Mouse (Mus musculus) forebrain, embryonic 15.5 days (tissue): Measurements from ENCODE around the gene Ahsa1. TPM values are rescaled to one million over a fixed set of nuclear protein-coding genes. Genes with fewer than 3 reads are reported as not detected.
"Not testable (repeated sequence)": the region's sequence is repeated elsewhere in the genome, so short reads cannot be mapped to it uniquely, and the experiment has no call there.

Source experiments
- ATAC-seq: fragments of 200-750 bp; cut with Nextera tagmentation; replicated peaks from 2 replicates; pipeline ENCODE4 v1.8.0; 2017; ENCODE audit warnings: mild to moderate bottlenecking, moderate TSS enrichment, moderate library complexity
- H3K27ac ChIP-seq: fragments of 300-500 bp; sonication (generic); replicated peaks from 2 replicates; pipeline ENCODE4 v1.5.1; 2015; ENCODE audit warnings: mild to moderate bottlenecking, inconsistent platforms
- H3K27me3 ChIP-seq: fragments of 300-500 bp; sonication (generic); 2 replicates; pipeline ENCODE4 v1.6.1; 2015; ENCODE audit warnings: inconsistent platforms
- H3K36me3 ChIP-seq: fragments of 300-500 bp; sonication (generic); 2 replicates; pipeline ENCODE4 v1.6.1; 2015; ENCODE audit warnings: mild to moderate bottlenecking, inconsistent platforms
- H3K4me1 ChIP-seq: fragments of 300-500 bp; sonication (generic); 2 replicates; pipeline ENCODE4 v1.6.1; 2015; ENCODE audit warnings: inconsistent platforms
- H3K4me2 ChIP-seq: fragments of 300-500 bp; sonication (generic); replicated peaks from 2 replicates; pipeline ENCODE4 v1.6.1; 2015; ENCODE audit warnings: mild to moderate bottlenecking, inconsistent platforms
- H3K4me3 ChIP-seq: fragments of 300-500 bp; sonication (generic); 2 replicates; pipeline ENCODE4 v1.5.1; 2015; ENCODE audit warnings: mild to moderate bottlenecking, inconsistent platforms
- H3K9ac ChIP-seq: fragments of 300-500 bp; sonication (generic); replicated peaks from 2 replicates; pipeline ENCODE4 v1.6.1; 2015; ENCODE audit warnings: mild to moderate bottlenecking, inconsistent platforms
- H3K9me3 ChIP-seq: fragments of 300-500 bp; sonication (generic); 2 replicates; pipeline ENCODE4 v1.6.1; 2016; ENCODE audit warnings: inconsistent platforms
- WGBS: fragments of 180-500 bp; shearing (Covaris S2); methylation state at CpG from one replicate; pipeline ENCODE4 v1.1.7; 2015; ENCODE audit warnings: mixed read lengths; 5-methylcytosine and 5-hydroxymethylcytosine counted together
- polyA plus RNA-seq: library from polyadenylated mRNA; unstranded; fragments of >200 nt; fragmentation: Nextera tagmentation; extraction: Ambion mirVana; gene quantifications from 2 replicates; pipeline ENCODE4 v1.2.1, GENCODE M21; 2015

Ahsa1 gene
- polyA plus RNA-seq, 1 experiment from 2014 or later: 226 TPM

DNA sequence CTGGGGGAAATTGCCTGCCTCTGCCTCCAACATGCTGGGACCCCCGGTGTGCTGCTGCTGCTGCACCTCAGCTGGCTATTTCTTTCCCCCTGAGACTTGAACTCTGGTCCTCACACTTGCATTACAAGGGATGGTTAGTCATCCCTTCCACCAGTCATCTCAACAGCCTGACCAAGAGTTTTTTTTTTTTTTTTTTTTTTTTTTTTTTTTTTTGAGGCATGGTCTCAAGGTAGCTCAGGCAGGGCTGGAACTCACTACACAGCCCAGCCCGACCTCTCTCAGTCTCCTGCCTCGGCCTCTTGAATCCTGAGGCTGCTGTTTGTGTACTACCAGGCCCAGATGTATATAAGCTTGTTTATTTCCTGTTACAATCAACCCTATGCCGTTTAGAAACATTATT lies 18.0 kb downstream of the Ahsa1 start:
- Histone ChIP-seq H3K27ac (no peak overlapping the region), H3K9me3 (no peaks in the 10 kb centered on the region), H3K4me1 (no peaks in the 10 kb centered on the region), H3K4me2 (no peak overlapping the region), H3K36me3 (no peaks in the 10 kb centered on the region), H3K27me3 (no peaks in the 10 kb centered on the region), H3K9ac (no peak overlapping the region), H3K4me3 (no peak overlapping the region)
- WGBS: 80% methylated on average over 4 of the region's 4 CpGs
- ATAC-seq: no peak

DNA sequence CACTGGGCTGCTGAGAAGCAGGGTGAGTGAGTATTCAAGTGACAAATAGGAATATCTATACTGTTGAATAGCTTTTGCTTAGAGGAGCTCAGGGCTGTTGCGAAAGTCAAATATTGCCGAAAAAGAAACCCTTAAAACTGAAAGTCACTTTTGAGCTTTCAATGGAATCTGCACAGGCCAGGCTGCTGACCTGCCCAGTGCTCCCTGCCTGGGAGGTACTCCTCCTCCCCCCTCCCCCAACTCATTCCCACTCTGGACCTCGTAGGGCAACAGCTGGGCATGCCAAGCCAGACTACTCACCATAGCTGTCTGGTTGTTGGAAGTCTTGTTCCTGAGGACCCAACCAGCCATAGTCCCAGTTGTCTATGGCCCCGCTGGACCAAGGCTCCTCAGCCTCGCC lies 18.4 kb downstream of the Ahsa1 start:
- Histone ChIP-seq H3K9me3 (no peaks in the 10 kb centered on the region), H3K9ac (no peak overlapping the region), H3K27ac (no peak overlapping the region), H3K4me3 (no peak overlapping the region), H3K27me3 (no peaks in the 10 kb centered on the region), H3K4me2 (no peak overlapping the region), H3K36me3 (no peaks in the 10 kb centered on the region), H3K4me1 (no peaks in the 10 kb centered on the region)
- 93% methylated on average over 5 of the region's 5 CpGs for WGBS
- ATAC-seq: no peak

DNA sequence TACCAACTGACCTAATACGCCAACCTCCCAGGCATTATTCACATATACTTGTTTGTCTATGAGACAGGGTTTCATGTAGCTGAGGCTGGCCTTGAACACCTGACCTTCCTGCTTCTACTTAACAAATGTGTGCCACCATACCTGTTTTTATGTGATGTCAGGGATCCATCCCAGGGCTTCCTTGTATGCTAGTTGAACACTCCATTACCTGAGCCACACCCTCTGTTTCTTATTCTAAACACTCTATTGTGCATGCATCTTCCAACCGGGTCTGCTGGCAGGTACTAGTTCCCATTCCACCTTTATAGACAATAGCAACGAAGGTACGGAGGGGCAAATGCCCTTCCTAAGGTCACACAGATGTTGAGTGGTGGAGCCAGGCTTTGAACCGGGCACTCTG lies 22.8 kb downstream of the Ahsa1 start:
- Histone ChIP-seq H3K4me1 (no peaks in the 10 kb centered on the region), H3K9me3 (no peaks in the 10 kb centered on the region), H3K4me3 (no peak overlapping the region), H3K27ac (no peak overlapping the region), H3K4me2 (no peak overlapping the region), H3K27me3 (no peaks in the 10 kb centered on the region), H3K9ac (no peak overlapping the region), H3K36me3 (no peaks in the 10 kb centered on the region)
- no peak for ATAC-seq
- 90% methylated on average over 5 of the region's 5 CpGs for WGBS

DNA sequence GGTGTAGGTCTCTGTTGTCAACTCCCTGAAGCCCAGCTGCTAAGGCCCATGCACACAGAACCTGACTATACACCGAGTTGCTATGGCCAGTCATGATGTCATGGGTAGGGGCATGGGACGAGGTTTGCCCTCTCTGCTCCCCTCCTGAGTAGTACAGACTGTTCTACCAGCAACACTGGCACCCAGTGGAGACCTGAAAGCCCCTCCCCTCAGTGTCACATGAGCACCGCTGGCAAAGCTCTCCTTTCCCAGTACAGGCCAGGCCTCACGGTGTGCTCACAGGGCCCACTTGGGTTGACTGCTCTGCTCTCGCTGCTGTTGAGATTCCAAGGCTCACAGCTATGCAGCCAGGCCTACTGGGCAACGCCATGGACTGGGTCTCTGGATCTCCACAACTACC lies 27.7 kb downstream of the Ahsa1 start:
- no peak overlapping the region for H3K9ac ChIP-seq
- peaks cover 3% of the 10 kb centered on the region; the same call in 1 of the 2 replicates for H3K27me3 ChIP-seq
- no peak overlapping the region for H3K4me3 ChIP-seq
- WGBS: 73% methylated on average over 6 of the region's 6 CpGs
- ATAC-seq: no peak
- no peaks in the 10 kb centered on the region for H3K9me3 ChIP-seq
- no peak overlapping the region for H3K4me2 ChIP-seq
- H3K27ac ChIP-seq: no peak overlapping the region
- H3K4me1 ChIP-seq: no peaks in the 10 kb centered on the region
- H3K36me3 ChIP-seq: no peaks in the 10 kb centered on the region

DNA sequence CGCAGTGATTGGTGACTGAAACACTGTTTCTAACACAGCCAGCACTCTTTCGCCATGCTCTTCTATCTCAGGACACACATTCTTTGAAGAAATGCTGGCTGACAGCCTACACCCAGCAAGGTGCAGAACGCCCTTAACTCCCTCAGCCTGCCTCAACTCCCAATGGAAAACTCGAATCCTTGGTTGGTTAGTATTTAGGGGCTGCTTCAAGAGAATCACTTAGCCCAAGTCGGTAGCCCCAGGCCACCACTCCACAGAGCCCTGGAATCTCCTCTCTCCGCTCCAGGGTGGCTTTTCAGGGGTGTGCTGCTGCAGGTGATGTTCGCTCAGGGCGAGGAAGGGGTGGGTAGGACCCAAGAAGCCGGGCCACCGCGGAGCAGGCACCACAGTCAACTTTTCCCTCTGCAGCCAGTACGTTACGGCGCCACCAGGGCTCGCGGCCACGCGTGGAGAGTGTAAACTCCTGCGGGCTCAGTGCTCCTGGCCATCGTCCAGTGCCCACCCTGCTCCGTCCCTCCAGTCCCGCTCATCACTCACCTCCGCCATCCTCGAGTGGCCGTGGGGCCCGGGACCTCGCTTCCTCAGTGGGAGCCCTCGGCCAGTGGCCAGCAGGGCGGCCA lies 32.9 kb downstream of the Ahsa1 start:
- no peak overlapping the region for H3K27ac ChIP-seq
- peak; percentile 64 for ATAC-seq
- peaks cover 15% of the 10 kb centered on the region for H3K4me1 ChIP-seq
- H3K9me3 ChIP-seq: no peaks in the 10 kb centered on the region
- H3K4me3 ChIP-seq: peak overlapping the region; percentile 74
- peak overlapping the region; percentile 96 for H3K4me2 ChIP-seq
- 9% methylated on average over 29 of the region's 29 CpGs for WGBS
- H3K9ac ChIP-seq: peak overlapping the region; percentile 62
- no peaks in the 10 kb centered on the region for H3K36me3 ChIP-seq
- peaks cover 23% of the 10 kb centered on the region for H3K27me3 ChIP-seq

DNA sequence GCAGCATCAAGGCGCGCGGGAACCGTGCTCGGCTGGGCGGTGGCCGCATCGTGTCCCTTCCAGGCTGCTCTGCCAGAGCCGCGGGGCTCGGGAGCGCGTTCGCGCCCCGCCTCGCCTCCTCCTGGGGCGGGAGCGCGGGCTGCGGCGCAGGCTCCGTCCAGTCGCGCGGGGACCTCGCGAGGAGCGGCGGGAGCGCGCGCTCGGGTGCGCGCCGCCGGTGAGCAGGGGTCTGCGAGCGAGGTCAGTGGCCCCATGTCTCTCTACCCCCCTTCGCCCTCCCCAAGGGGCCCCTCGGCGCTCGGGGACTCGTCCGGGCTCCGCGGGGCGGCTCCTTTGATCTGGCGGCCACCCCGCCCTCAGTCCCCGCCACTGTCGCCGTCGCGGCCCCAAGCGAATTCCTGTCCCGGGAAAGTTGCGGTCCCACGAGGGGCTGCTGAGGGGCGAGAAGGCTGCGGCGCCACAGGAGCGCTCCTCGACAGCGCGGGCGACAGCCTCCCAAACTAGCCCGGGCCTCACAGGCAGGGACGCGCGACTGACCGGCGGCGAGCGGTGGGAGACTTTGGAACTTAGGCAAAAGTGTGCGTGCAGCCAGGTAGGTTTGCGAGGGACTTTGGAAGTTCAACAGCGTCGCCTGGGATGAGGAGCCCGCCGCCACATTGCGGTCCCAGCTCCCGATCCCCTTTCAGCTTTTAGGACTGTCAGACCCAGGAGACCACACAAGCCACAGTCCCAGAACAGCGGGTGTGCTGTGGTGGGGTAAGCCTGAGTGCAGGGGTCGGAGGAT lies 33.6 kb downstream of the Ahsa1 start, which contains the start of gene Ism2:
Gene Ism2, minus strand, starts transcription at position 49 of the 784 bp plus-strand sequence.
- Histone ChIP-seq H3K27ac (no peak within 1 kb of the TSS), H3K4me1 (peaks cover 15% of the 10 kb centered on the region), H3K9ac (peak within 1 kb of the TSS; percentile 62), H3K4me2 (peak within 1 kb of the TSS; percentile 96), H3K4me3 (peak within 1 kb of the TSS; percentile 74), H3K9me3 (no peaks in the 10 kb centered on the region), H3K36me3 (no peaks in the 10 kb centered on the region), H3K27me3 (peaks cover 23% of the 10 kb centered on the region)
- peak; percentile 72 for ATAC-seq
- WGBS: under 1% methylated on average over 85 of the region's 86 CpGs

DNA sequence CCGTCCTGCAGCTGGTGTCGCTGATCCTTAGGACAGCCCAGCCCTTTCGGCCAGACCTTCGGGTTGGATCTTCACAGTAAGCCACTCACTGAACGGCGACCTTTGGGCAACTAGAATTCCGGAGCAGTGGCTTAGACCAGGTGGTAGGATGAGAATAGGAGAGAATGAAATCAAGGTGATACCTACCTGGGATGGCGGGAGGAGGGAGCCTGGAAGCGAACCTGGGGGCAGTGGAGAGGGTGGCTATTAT lies 34.1 kb downstream of the Ahsa1 start:
- Histone ChIP-seq H3K9me3 (no peaks in the 10 kb centered on the region), H3K36me3 (no peaks in the 10 kb centered on the region), H3K4me3 (peak overlapping the region; percentile 74), H3K9ac (peak overlapping the region; percentile 62; the same call in 1 of the 2 replicates), H3K4me2 (peak overlapping the region; percentile 96), H3K4me1 (peaks cover 17% of the 10 kb centered on the region), H3K27me3 (peaks cover 23% of the 10 kb centered on the region), H3K27ac (no peak overlapping the region)
- WGBS: 1% methylated on average over 9 of the region's 9 CpGs
- no peak for ATAC-seq

DNA sequence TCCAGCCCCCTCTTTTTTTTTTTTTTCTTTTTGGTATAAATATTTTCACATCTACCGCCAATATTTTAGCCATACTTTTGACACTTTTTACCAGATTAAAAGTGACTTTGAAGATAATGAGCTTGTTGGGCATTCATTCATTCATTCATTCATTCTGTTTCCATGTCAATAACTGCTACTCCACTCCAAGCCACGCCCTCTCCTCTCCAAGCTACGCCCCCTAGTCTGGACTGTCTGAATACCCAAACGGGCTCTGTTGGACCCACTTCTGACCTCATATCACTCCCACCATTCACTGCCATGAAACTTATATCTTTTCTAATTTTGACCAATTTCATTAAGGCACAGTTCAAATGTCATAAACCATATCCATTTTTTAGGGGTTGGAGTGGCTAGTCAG lies 34.9 kb downstream of the Ahsa1 start:
- Histone ChIP-seq H3K4me3 (no peak overlapping the region), H3K27me3 (peaks cover 23% of the 10 kb centered on the region), H3K36me3 (no peaks in the 10 kb centered on the region), H3K9me3 (no peaks in the 10 kb centered on the region), H3K4me2 (no peak overlapping the region), H3K27ac (no peak overlapping the region), H3K9ac (no peak overlapping the region), H3K4me1 (peaks cover 25% of the 10 kb centered on the region)
- 50% methylated on average over 4 of the region's 4 CpGs for WGBS
- ATAC-seq: no peak

DNA sequence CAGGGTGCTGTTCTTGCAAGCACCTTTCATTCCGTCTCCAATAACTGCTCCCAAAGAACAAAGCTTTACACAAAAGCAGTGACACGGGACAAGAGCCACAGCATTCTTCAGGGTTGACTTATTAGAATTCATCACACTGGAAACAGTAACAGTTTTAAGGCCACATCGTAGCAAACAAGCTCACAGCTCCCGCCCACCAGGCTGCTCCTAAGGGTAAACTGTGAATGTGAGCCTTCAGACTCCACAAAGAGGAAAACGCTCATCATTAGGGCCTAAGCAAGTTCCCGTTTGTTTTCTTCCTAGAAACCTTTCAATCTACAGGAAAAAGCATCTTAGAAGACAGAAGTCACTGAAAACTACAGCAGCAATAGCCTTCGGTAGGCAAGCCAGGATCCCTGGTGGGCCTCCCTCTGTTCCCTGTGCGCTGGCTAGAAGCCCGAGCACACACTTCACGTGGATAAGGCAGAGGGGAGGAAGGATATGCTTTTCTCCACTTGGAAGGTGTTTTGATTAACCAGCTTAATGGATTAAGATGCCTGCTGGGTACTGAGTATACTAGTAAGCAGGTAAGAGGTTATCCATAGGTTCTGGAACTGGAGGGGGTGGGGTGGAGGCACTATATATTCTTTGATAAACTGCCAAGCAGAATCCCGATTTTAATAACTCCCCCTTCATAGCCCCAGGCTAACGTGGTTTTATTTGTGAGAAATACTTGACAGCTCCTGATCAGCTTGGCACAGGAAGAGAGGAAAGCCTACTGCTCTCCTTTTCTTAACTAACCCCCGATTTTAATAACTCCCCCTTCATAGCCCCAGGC lies 39.7 kb downstream of the Ahsa1 start:
- Histone ChIP-seq H3K4me1 (peaks cover 17% of the 10 kb centered on the region), H3K4me2 (peak overlapping the region; percentile 22; the same call in 1 of the 2 replicates), H3K4me3 (no peak overlapping the region), H3K27me3 (peaks cover 5% of the 10 kb centered on the region), H3K9ac (no peak overlapping the region; the same call in 1 of the 2 replicates), H3K36me3 (peaks cover 11% of the 10 kb centered on the region; the same call in 1 of the 2 replicates), H3K27ac (peak overlapping the region; percentile 65), H3K9me3 (no peaks in the 10 kb centered on the region)
- WGBS: 14% methylated on average over 13 of the region's 13 CpGs
- peak; percentile 76 for ATAC-seq

DNA sequence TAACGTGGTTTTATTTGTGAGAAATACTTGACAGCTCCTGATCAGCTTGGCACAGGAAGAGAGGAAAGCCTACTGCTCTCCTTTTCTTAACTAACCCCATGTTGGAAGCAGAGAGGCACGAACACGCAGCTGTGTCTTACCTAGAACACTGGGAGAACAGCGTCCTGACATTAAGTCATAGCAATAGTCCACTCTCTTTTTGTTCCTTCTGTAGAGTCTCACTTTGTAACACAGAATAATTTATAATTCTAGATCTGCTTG lies 40.2 kb downstream of the Ahsa1 start:
- peaks cover 11% of the 10 kb centered on the region; the same call in 1 of the 2 replicates for H3K36me3 ChIP-seq
- H3K4me3 ChIP-seq, H3K9me3 ChIP-seq, ATAC-seq, H3K4me2 ChIP-seq, H3K27ac ChIP-seq, H3K9ac ChIP-seq, H3K27me3 ChIP-seq: not testable (repeated sequence)
- 48% methylated on average over 4 of the region's 4 CpGs for WGBS
- peaks cover 17% of the 10 kb centered on the region for H3K4me1 ChIP-seq

DNA sequence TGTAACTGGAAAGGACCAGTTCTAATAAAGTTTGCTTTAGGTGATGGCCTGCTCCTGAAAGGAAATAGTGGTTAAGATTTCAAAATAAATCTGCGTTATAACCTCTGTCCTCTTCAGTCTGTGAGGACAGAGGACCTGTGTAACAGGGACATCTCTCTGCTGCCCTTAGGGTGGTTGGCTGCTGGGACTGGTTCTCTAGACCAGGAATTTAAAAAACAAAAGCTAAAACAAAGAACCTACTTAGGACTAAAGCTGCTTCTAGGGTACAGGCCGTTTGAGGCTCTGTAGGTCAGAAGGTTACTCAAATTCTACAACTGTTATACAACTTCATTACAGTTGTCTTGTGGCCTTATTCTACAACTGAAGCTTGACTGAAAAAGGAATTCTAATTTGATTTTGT lies 46.8 kb downstream of the Ahsa1 start:
- Histone ChIP-seq H3K4me3 (no peak overlapping the region), H3K36me3 (peaks cover 11% of the 10 kb centered on the region; the same call in 1 of the 2 replicates), H3K4me2 (no peak overlapping the region), H3K9ac (no peak overlapping the region), H3K27ac (no peak overlapping the region), H3K4me1 (no peaks in the 10 kb centered on the region), H3K27me3 (no peaks in the 10 kb centered on the region), H3K9me3 (no peaks in the 10 kb centered on the region)
- WGBS: 62% methylated on average over 2 of the region's 2 CpGs
- no peak for ATAC-seq

DNA sequence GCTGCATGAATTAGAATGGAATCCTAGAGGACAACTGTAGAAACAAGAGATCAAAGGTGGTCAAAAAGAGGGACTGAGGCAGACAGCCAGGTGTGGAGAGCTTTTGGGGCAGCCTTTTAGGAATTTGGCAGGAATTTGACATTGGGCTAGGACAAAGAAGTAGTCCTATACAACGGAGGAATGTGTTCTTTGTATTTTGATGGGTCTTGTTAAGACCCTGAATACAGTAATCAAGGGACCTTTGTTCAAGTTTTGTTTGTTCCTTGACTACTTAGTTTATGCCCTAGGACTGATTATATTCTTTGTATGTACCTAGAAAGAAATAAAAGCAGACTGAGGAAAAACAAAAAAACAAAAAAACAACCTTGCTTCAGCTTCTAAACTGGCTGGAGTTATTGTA lies 51.7 kb downstream of the Ahsa1 start:
- Histone ChIP-seq H3K4me3 (no peak overlapping the region), H3K9ac (no peak overlapping the region), H3K4me2 (no peak overlapping the region), H3K27ac (no peak overlapping the region), H3K27me3 (no peaks in the 10 kb centered on the region), H3K9me3 (no peaks in the 10 kb centered on the region), H3K4me1 (no peaks in the 10 kb centered on the region), H3K36me3 (no peaks in the 10 kb centered on the region)
- ATAC-seq: no peak
- WGBS: 41% methylated on average over 1 of the region's 1 CpGs
